Mouse (Mus musculus) c-Kit-positive CD71-positive TER-119-positive erythroid progenitor cells, embryonic 14.5 days (primary cell): Measurements from ENCODE around the gene Lrrn2.

Experiments used
- DNase-seq: peaks from one replicate; pipeline ENCODE4 v3.0.0-alpha.2; 2013; ENCODE audit warnings: low spot score

Lrrn2 gene

GRCm38 (mm10) chr1:132885701-132886100, 5.6 kb downstream of the Lrrn2 start:
- DNase-seq: no peak

GRCm38 (mm10) chr1:132886626-132887025, 6.6 kb downstream of the Lrrn2 start:
- DNase-seq: no peak

- no peak for DNase-seq
Observed at GRCm38 (mm10) chr1:132888811-132889210, 8.7 kb downstream of the Lrrn2 start.

GRCm38 (mm10) chr1:132890161-132890794, 10.2 kb downstream of the Lrrn2 start:
- no peak for DNase-seq

GRCm38 (mm10) chr1:132892065-132892464, 12.0 kb downstream of the Lrrn2 start:
- DNase-seq: no peak

- no peak for DNase-seq
Observed at GRCm38 (mm10) chr1:132893311-132894077, 13.4 kb downstream of the Lrrn2 start.

GRCm38 (mm10) chr1:132899029-132899428, 19.0 kb downstream of the Lrrn2 start:
- DNase-seq: no peak

GRCm38 (mm10) chr1:132899626-132900025, 19.6 kb downstream of the Lrrn2 start:
- no peak for DNase-seq

GRCm38 (mm10) chr1:132900945-132901344, 20.9 kb downstream of the Lrrn2 start:
- no peak for DNase-seq

- DNase-seq: no peak
Observed at GRCm38 (mm10) chr1:132903519-132903918, 23.4 kb downstream of the Lrrn2 start.

GRCm38 (mm10) chr1:132909090-132909489, 29.0 kb downstream of the Lrrn2 start:
- DNase-seq: no peak

- no peak for DNase-seq
Observed at GRCm38 (mm10) chr1:132909951-132910350, 29.9 kb downstream of the Lrrn2 start.

GRCm38 (mm10) chr1:132910414-132911041, 30.5 kb downstream of the Lrrn2 start:
- DNase-seq: no peak

- DNase-seq: no peak
Observed at GRCm38 (mm10) chr1:132915849-132916493, 35.9 kb downstream of the Lrrn2 start.

- no peak for DNase-seq
Observed at GRCm38 (mm10) chr1:132917554-132917953, 37.5 kb downstream of the Lrrn2 start.

- DNase-seq: no peak
Observed at GRCm38 (mm10) chr1:132918117-132918680, 38.1 kb downstream of the Lrrn2 start.

GRCm38 (mm10) chr1:132919258-132919657, 39.2 kb downstream of the Lrrn2 start:
- no peak for DNase-seq

- DNase-seq: no peak
Observed at GRCm38 (mm10) chr1:132921071-132921470, 41.0 kb downstream of the Lrrn2 start.

GRCm38 (mm10) chr1:132922257-132922656, 42.2 kb downstream of the Lrrn2 start:
- no peak for DNase-seq

- DNase-seq: no peak
Observed at GRCm38 (mm10) chr1:132925270-132925669, 45.2 kb downstream of the Lrrn2 start.

GRCm38 (mm10) chr1:132928032-132928906, 48.2 kb downstream of the Lrrn2 start:
- DNase-seq: no peak
